Mouse (Mus musculus) hindbrain, embryonic 13.5 days (tissue): Measurements from ENCODE around the gene Efcab11. TPM values are rescaled to one million over a fixed set of nuclear protein-coding genes. Genes with fewer than 3 reads are reported as not detected.

ENCODE experiments used
- ATAC-seq: fragments of 200-750 bp; cut with Nextera tagmentation; 2 replicates; pipeline ENCODE4 v1.8.0; 2017; ENCODE audit warnings: moderate TSS enrichment; ENCODE audit not compliant: low FRiP score
- H3K27ac ChIP-seq: fragments of 300-500 bp; sonication (generic); 2 replicates; pipeline ENCODE4 v1.5.1; 2015; ENCODE audit warnings: inconsistent platforms, mild to moderate bottlenecking, moderate library complexity
- H3K27me3 ChIP-seq: fragments of 300-500 bp; sonication (generic); 2 replicates; pipeline ENCODE4 v1.6.1; 2015; ENCODE audit warnings: mild to moderate bottlenecking, inconsistent platforms
- H3K36me3 ChIP-seq: fragments of 300-500 bp; sonication (generic); 2 replicates; pipeline ENCODE4 v1.6.1; 2015; ENCODE audit warnings: mild to moderate bottlenecking, inconsistent platforms
- H3K4me1 ChIP-seq: fragments of 300-500 bp; sonication (generic); replicated peaks from 2 replicates; pipeline ENCODE4 v1.6.1; 2015; ENCODE audit warnings: inconsistent platforms
- H3K4me2 ChIP-seq: fragments of 300-500 bp; sonication (generic); 2 replicates; pipeline ENCODE4 v1.6.1; 2015; ENCODE audit warnings: inconsistent platforms, mild to moderate bottlenecking, moderate library complexity
- H3K4me3 ChIP-seq: fragments of 300-500 bp; sonication (generic); 2 replicates; pipeline ENCODE4 v1.5.1; 2015; ENCODE audit warnings: mild to moderate bottlenecking, inconsistent platforms
- H3K9ac ChIP-seq: fragments of 300-500 bp; sonication (generic); 2 replicates; pipeline ENCODE4 v1.6.1; 2015; ENCODE audit warnings: mild to moderate bottlenecking, inconsistent platforms
- H3K9me3 ChIP-seq: fragments of 300-500 bp; sonication (generic); 2 replicates; pipeline ENCODE4 v1.6.1; 2016; ENCODE audit warnings: inconsistent platforms
- WGBS: fragments of 180-500 bp; shearing (Covaris S2); methylation state at CpG from one replicate; pipeline ENCODE4 v1.1.7; 2015; 5-methylcytosine and 5-hydroxymethylcytosine counted together
- polyA plus RNA-seq: library from polyadenylated mRNA; unstranded; fragments of >200 nt; fragmentation: Nextera tagmentation; extraction: Ambion mirVana; gene quantifications from 2 replicates; pipeline ENCODE4 v1.2.1, GENCODE M21; 2015

Gene Efcab11
- polyA plus RNA-seq, 1 experiment from 2014 or later, result 5.7 TPM

GRCm38 (mm10) chr12:99721318-99721717 lies 162.9 kb downstream of the Efcab11 start:
- Histone ChIP-seq H3K9me3 (no peaks in the 10 kb centered on the region), H3K36me3 (no peaks in the 10 kb centered on the region), H3K9ac (no peak overlapping the region), H3K4me1 (peaks cover 8% of the 10 kb centered on the region), H3K4me3 (no peak overlapping the region), H3K27ac (no peak overlapping the region), H3K4me2 (no peak overlapping the region), H3K27me3 (no peaks in the 10 kb centered on the region)
- WGBS, result 78% methylated on average over 10 of the region's 10 CpGs
- ATAC-seq, result no peak

DNA sequence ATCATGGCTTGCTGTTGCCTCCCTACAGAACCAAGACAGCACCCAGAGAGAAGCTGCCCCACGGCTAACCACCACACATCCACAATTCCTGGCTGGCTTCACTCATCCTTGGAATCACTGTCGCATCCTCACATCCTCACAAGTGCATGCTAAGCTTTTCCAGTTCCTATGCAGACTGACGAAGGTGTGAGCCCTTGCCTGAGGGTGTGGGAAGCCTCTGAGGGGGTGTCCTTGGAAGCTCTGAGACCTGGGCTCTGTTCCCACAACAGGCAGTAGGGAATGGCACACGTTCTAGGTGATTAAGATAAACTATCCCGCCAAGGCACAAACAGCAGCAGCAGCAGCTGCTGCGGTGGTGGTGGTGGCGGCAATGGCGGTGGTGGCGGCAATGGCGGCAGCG lies 164.5 kb downstream of the Efcab11 start:
- Histone ChIP-seq H3K4me3 (no peak overlapping the region), H3K9me3 (no peaks in the 10 kb centered on the region), H3K4me1 (peaks cover 21% of the 10 kb centered on the region), H3K36me3 (no peaks in the 10 kb centered on the region), H3K9ac (no peak overlapping the region), H3K27ac (no peak overlapping the region), H3K27me3 (no peaks in the 10 kb centered on the region), H3K4me2 (no peak overlapping the region)
- ATAC-seq, result no peak
- WGBS, result 92% methylated on average over 11 of the region's 11 CpGs

GRCm38 (mm10) chr12:99718161-99718560 lies 166.1 kb downstream of the Efcab11 start:
- H3K4me3 ChIP-seq, result no peak overlapping the region
- no peak overlapping the region for H3K27ac ChIP-seq
- no peaks in the 10 kb centered on the region for H3K9me3 ChIP-seq
- no peak overlapping the region for H3K4me2 ChIP-seq
- no peak overlapping the region for H3K9ac ChIP-seq
- ATAC-seq, result no peak
- 85% methylated on average over 2 of the region's 2 CpGs for WGBS
- peaks cover 21% of the 10 kb centered on the region for H3K4me1 ChIP-seq
- no peaks in the 10 kb centered on the region for H3K27me3 ChIP-seq
- no peaks in the 10 kb centered on the region for H3K36me3 ChIP-seq

GRCm38 (mm10) chr12:99716038-99716610 lies 168.1 kb downstream of the Efcab11 start:
- Histone ChIP-seq H3K4me1 (peaks cover 17% of the 10 kb centered on the region), H3K27ac (no peak overlapping the region), H3K4me2 (no peak overlapping the region), H3K9ac (no peak overlapping the region), H3K4me3 (no peak overlapping the region), H3K9me3 (no peaks in the 10 kb centered on the region), H3K36me3 (no peaks in the 10 kb centered on the region), H3K27me3 (no peaks in the 10 kb centered on the region)
- 72% methylated on average over 8 of the region's 8 CpGs for WGBS
- no peak for ATAC-seq

DNA sequence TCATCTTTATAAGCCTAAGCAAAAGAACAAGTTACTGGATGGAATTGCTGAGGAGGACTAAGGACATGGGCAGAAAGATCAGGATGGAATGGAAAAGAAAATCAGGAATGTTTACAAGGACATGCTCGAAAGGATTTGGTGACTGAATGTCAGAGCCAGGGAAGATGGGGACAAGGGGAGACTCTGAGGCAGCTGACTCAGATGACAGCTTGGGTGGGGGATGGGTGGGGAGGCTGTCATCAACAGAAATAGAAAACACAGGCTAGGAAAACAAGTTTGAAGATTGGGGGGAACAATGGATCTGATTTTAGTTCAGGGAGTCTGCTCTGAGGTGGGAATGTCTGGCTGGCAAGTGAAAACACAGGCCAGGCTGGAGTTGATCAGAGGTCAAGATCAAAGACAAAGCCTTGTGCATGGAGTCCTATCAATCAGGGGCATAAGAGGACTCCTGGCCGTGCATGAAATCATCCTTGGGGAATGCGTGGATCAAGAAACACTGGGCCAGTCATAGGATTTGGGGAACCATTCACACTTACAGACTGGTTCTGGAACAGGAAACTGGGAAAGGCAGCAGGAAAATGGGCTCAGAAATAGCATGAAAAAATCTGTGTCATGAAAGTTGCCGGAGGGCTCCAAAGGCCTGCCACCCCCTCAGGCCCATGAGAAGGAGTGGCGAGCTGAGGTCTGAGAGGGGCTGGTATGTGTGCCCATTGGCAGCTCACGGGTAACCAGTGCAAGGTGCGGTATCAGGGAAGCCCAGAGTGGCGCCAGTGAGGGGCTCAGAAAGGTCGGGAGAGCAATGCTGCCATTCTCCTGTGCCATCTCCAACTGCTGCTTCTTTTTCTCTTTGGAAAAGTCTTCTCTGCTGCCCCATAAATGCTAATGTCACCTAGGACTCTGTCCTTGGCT lies 168.9 kb downstream of the Efcab11 start:
- Histone ChIP-seq H3K4me1 (peaks cover 17% of the 10 kb centered on the region), H3K9ac (no peak overlapping the region), H3K27ac (no peak overlapping the region), H3K36me3 (no peaks in the 10 kb centered on the region), H3K4me3 (no peak overlapping the region), H3K4me2 (no peak overlapping the region), H3K9me3 (no peaks in the 10 kb centered on the region), H3K27me3 (no peaks in the 10 kb centered on the region)
- 58% methylated on average over 9 of the region's 9 CpGs for WGBS
- ATAC-seq, result no peak

DNA sequence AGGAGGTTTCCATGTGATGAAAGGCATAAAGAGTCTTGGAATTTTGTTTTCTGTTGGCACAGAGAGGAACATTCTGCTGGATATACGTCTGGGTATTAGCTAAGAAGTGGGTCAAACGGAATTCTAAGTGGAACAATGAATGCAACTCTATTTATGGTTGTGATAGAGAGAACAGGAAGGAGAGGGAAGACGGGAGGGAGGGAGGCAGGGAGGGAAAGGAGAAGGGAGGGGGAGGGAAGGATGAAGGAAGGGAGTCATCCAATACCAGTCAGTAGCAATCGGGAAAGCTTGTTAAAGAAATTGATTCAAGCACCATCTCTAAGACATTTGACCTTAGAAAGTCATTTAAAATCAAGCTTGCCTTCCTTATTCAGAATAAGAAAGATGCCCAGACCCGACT lies 172.0 kb downstream of the Efcab11 start:
- 0 out of 2 replicates have a peak, but pooled peaks have one; percentile 52 for ATAC-seq
- Histone ChIP-seq H3K27ac (peak overlapping the region; percentile 35; the same call in 1 of the 2 replicates), H3K4me2 (no peak overlapping the region), H3K4me1 (peaks cover 17% of the 10 kb centered on the region), H3K27me3 (no peaks in the 10 kb centered on the region), H3K9me3 (no peaks in the 10 kb centered on the region), H3K36me3 (no peaks in the 10 kb centered on the region), H3K9ac (no peak overlapping the region), H3K4me3 (no peak overlapping the region)
- 40% methylated on average over 5 of the region's 5 CpGs for WGBS

- Histone ChIP-seq H3K4me1 (0 out of 2 replicates have a peak, but pooled peaks cover 4% of the 10 kb centered on the region), H3K4me3 (no peak overlapping the region), H3K27me3 (no peaks in the 10 kb centered on the region), H3K36me3 (no peaks in the 10 kb centered on the region), H3K9me3 (no peaks in the 10 kb centered on the region), H3K4me2 (no peak overlapping the region), H3K27ac (no peak overlapping the region), H3K9ac (no peak overlapping the region)
- 87% methylated on average over 8 of the region's 8 CpGs for WGBS
- no peak for ATAC-seq
These were observed 182.0 kb downstream of the Efcab11 start for GRCm38 (mm10) chr12:99702248-99702647.

- H3K9me3 ChIP-seq, result no peaks in the 10 kb centered on the region
- no peak overlapping the region for H3K27ac ChIP-seq
- H3K4me3 ChIP-seq, result no peak overlapping the region
- no peaks in the 10 kb centered on the region for H3K27me3 ChIP-seq
- no peak overlapping the region for H3K4me2 ChIP-seq
- 0 out of 2 replicates have a peak, but pooled peaks cover 4% of the 10 kb centered on the region for H3K4me1 ChIP-seq
- no peak for ATAC-seq
- WGBS, result 78% methylated on average over 7 of the region's 7 CpGs
- no peak overlapping the region for H3K9ac ChIP-seq
- H3K36me3 ChIP-seq, result no peaks in the 10 kb centered on the region
These were observed 183.9 kb downstream of the Efcab11 start for GRCm38 (mm10) chr12:99700380-99700779.

GRCm38 (mm10) chr12:99699379-99700023 lies 184.7 kb downstream of the Efcab11 start:
- WGBS, result 85% methylated on average over 5 of the region's 5 CpGs
- no peak for ATAC-seq
- no peak overlapping the region for H3K9ac ChIP-seq
- 0 out of 2 replicates have a peak, but pooled peaks cover 4% of the 10 kb centered on the region for H3K4me1 ChIP-seq
- H3K27ac ChIP-seq, result no peak overlapping the region
- H3K9me3 ChIP-seq, result no peaks in the 10 kb centered on the region
- H3K36me3 ChIP-seq, result no peaks in the 10 kb centered on the region
- no peaks in the 10 kb centered on the region for H3K27me3 ChIP-seq
- no peak overlapping the region for H3K4me3 ChIP-seq
- H3K4me2 ChIP-seq, result no peak overlapping the region

DNA sequence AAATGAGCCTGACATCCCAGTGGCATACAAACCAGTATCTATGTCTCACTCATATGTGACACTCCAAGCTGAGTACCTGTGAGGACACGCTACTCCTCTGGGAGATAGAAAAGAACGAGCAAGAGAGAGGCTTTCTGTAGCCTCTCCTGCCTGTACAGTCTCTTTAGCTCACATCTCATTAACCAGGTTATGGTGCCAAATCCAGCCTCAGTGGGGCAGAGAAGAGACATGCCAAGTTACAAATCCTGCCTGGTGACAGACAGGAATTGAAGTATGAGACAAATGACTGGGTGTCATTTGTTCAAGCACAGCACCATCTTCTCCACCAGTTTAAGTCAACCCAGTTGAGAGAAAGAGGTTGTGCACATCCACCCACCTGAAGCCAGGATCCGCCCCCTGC lies 190.2 kb downstream of the Efcab11 start:
- 79% methylated on average over 3 of the region's 3 CpGs for WGBS
- Histone ChIP-seq H3K36me3 (no peaks in the 10 kb centered on the region), H3K4me3 (no peak overlapping the region), H3K4me2 (no peak overlapping the region), H3K4me1 (no peaks in the 10 kb centered on the region), H3K27ac (no peak overlapping the region), H3K9me3 (no peaks in the 10 kb centered on the region), H3K27me3 (no peaks in the 10 kb centered on the region), H3K9ac (no peak overlapping the region)
- no peak for ATAC-seq

- no peaks in the 10 kb centered on the region for H3K27me3 ChIP-seq
- no peaks in the 10 kb centered on the region for H3K36me3 ChIP-seq
- H3K9me3 ChIP-seq, result no peaks in the 10 kb centered on the region
- no peaks in the 10 kb centered on the region for H3K4me1 ChIP-seq
- H3K9ac ChIP-seq, result no peak overlapping the region
- H3K27ac ChIP-seq, result no peak overlapping the region
- no peak for ATAC-seq
- WGBS, result 78% methylated on average over 6 of the region's 6 CpGs
- H3K4me3 ChIP-seq, result no peak overlapping the region
- H3K4me2 ChIP-seq, result no peak overlapping the region
These were observed 197.7 kb downstream of the Efcab11 start for GRCm38 (mm10) chr12:99686418-99686992.

DNA sequence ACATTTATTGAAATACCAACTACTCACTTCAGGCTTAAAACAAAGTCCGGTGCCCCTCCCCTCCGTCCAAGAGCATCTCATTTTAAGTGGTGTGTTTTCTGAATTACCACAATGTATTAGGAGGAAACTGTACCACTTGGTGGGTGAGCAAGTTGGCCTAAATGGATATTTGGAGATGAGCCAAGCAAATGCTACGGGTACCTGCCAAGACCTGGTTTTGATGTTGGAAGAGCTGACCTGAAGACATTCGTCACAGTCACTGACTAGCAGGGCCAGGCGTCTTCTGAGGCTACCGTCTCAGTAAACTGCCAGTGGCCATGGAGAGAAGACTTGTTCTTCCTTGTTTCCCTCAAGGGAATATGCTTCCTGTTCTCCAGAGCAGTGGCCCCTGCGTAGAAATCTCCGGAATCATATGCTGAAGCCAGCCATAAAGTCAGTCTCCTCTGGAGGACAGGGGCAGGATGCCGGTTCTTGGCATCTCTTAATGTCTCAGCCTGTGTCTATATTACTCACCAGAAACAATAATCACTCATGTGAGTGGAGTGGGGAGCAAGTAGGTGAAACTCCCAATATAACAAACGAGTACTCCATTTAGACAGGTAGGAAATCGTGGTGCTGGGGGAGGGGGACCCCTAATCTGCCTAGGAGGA lies 198.7 kb downstream of the Efcab11 start:
- no peak overlapping the region for H3K27ac ChIP-seq
- no peak overlapping the region for H3K9ac ChIP-seq
- H3K36me3 ChIP-seq, result no peaks in the 10 kb centered on the region
- H3K4me3 ChIP-seq, result no peak overlapping the region
- no peak for ATAC-seq
- 83% methylated on average over 11 of the region's 11 CpGs for WGBS
- no peaks in the 10 kb centered on the region for H3K4me1 ChIP-seq
- H3K4me2 ChIP-seq, result no peak overlapping the region
- H3K27me3 ChIP-seq, result no peaks in the 10 kb centered on the region
- H3K9me3 ChIP-seq, result no peaks in the 10 kb centered on the region
